Mouse (Mus musculus): Measurements from ENCODE around the gene Armc12.

- TF ChIP-seq CTCF (IDR thresholded peaks at IDR 0.05; ENCODE audit: low read depth, low read length) (no peak), POLR2A (IDR thresholded peaks at IDR 0.05; ENCODE audit: borderline replicate concordance, low read depth, low read length) (no peak)
These were observed 2.0 kb downstream of the Armc12 start for GRCm38 (mm10) chr17:28532557-28532956.

Measured in bone marrow macrophage, adult 2 months (primary cell).